Mouse (Mus musculus): Measurements from ENCODE around the gene Eif1ad. TPM values are rescaled to one million over a fixed set of nuclear protein-coding genes. Genes with fewer than 3 reads are reported as not detected.
"Not testable (repeated sequence)": the region's sequence is repeated elsewhere in the genome, so short reads cannot be mapped to it uniquely, and the experiment has no call there.

The Eif1ad gene
- 10 to 100 TPM; 19.5 to 23.7 TPM for total RNA-seq (2021)

DNA sequence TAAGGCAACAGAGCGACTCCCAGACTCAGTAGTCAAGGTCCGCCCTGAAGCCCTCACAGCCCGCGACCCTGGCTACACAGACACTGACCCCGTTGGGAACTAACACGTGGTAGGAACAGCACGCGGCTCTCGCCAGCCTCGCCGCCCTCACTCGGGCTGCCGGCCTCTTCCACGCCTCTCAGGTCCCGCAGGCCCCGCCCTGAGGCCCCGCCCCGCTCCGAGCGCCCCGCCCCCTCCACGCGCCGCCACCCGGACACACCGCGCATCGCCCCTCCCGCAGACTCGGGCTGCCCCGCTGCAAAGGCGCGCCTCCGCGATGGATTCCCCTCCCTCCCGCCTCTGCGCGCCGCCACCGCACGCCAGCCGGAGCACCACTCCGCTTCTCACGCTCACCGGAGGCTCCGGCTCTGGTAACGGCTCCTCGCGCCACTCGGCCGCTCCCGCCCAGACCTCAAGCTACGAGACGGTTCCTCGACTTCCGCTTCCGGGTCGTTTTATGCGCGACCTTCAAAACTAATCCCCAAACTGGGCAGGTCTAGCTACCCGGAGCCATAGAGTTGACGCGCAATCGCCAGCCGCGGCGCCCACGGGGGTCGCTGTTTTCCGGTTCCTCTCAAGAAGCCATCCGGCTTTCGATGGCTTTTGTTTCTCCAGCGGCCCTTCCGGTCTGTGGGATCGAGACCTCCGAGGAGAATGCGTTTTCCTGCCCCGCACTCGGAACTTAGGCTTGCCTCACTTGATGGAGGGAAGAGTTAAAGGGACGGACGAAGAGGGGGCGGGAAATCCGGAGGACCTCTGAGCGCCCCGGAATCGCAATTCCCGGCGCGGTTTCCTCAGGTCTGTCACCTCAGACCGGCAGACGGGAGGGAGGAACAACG, at the start of gene Eif1ad:
Gene Eif1ad (plus strand): TSS at position 567 of the 878 bp plus-strand sequence.
- peak; percentile 91 to 98 for DNase-seq (ENCODE audit: extremely low spot score in 1 of 2, low spot score in 1 of 2)

DNA sequence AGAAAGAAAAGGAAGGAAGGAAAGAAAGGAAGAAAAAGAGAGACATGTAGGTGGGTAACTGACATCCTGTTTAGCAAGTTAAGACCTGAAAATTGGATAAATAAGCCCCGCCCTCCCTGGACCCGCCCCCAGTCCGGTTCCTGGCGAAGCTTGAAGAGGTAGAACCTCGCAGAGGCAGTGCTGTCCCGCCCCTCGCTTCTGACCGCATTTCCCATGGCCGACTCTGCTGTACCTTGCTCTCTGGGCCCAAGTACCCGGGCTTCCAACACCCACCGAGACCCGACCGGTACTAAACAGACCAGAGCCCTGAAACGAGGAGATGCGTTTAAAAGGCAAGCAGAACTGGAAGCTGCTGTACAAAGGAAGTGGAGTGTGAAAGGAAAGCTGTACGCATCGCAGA, 42.7 kb upstream of the Eif1ad start:
- no peak for DNase-seq (ENCODE audit: extremely low spot score in 1 of 2, low spot score in 1 of 2)

DNA sequence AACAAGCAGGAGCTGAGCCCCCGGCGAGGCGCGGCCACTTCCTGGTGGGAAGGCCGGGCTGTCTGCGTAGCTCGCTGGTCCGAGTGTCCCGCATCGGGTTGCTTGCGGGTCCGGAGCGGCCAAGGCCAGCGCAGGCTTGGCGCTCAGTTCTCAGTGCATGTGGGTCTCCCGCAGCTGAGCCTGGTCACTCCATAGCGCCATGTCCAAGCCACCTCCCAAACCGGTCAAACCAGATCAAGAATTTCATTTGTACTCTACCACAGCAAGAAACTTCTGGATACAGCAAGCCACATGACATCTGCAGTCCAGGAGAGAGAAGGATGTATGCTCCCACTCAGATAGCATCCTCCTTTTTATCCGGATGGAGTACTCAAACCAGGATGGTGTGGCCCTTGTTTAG, 38.6 kb upstream of the Eif1ad start:
- no peak for DNase-seq (ENCODE audit: extremely low spot score in 1 of 2, low spot score in 1 of 2)

DNA sequence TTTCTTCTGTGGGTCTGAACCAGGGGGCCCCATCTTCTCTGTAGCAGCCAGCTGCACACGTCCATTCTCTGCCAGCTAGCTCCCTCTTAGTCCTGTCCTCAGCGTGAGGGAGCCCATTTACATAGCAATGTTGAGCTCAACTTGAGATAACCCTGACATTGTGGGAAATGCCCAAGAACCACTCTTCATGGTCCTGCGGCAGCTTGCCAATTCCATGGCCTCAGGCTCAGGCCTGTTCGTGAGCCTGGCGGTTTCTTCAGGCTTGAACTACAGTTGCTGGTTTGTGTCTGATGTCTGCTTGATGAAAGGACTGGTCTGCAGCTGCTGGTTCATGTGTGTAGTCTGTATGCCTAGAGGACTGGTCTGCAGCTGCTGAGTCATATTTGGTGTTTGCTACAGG, 31.8 kb upstream of the Eif1ad start:
- DNase-seq (ENCODE audit: extremely low spot score in 1 of 2, low spot score in 1 of 2) = no peak

DNA sequence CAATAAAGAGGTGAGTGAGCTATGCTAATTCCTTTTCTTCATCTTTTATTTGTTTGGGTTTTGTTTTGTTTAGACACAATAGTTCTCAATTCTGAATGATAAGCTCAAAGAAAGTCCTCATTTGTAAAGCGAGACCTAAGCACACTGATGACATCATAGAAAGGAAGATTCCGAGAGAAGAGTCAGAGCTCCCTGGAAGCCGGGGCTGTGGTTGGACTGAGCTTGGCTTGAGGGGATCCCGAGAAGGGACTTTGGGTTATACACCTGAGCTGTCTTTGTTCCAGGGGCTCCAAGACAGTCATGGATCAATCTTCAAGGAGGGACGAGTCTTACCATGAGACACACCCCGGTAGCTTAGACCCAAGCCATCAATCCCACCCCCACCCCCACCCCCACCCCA, 31.1 kb upstream of the Eif1ad start, which contains the start of gene Catsper1:
Gene Catsper1 (plus strand): TSS at position 301 of the 400 bp plus-strand sequence.
- DNase-seq (ENCODE audit: extremely low spot score in 1 of 2, low spot score in 1 of 2) = no peak

DNA sequence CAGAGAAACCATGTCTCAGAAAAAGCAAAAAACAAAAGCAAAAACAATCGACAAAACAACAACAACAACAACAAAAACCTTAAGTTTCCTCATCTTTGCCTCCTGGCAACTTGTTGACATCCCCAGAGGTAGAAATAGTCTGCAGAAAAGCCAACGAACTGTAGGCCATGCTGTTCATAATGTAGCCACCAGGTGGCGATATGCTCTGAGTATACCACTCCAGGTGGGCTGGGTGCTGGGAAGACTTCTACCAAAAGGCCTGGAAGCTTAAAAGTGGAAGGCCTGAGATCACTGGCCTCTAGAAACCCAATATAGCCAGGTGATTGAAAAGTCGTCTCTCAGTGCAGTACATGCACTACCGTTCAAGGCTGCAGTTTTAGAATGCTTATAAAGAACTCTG, 28.6 kb upstream of the Eif1ad start:
- DNase-seq (ENCODE audit: extremely low spot score in 1 of 2, low spot score in 1 of 2) = peak; percentile 49 to 87

DNA sequence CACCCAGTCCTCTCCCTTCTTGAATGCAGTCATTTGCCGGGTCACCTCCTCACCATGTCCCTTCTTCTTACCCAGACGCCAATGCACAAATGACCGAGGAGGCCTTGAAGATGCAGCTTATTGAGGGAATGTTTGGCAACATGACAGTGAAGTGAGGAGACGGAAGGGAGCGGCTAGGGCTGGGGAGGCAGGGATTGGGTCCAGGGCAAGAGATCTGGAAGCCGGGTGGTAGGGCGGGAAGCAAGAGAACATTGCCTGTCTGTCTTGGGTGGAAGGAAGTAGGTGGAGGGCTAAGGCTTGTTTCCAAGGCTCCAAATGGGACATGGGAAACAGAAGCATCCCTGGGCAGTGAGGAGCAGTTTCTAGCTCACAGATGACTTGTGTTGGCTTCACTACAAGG, 25.2 kb upstream of the Eif1ad start:
- DNase-seq (ENCODE audit: extremely low spot score in 1 of 2, low spot score in 1 of 2) = no peak

DNA sequence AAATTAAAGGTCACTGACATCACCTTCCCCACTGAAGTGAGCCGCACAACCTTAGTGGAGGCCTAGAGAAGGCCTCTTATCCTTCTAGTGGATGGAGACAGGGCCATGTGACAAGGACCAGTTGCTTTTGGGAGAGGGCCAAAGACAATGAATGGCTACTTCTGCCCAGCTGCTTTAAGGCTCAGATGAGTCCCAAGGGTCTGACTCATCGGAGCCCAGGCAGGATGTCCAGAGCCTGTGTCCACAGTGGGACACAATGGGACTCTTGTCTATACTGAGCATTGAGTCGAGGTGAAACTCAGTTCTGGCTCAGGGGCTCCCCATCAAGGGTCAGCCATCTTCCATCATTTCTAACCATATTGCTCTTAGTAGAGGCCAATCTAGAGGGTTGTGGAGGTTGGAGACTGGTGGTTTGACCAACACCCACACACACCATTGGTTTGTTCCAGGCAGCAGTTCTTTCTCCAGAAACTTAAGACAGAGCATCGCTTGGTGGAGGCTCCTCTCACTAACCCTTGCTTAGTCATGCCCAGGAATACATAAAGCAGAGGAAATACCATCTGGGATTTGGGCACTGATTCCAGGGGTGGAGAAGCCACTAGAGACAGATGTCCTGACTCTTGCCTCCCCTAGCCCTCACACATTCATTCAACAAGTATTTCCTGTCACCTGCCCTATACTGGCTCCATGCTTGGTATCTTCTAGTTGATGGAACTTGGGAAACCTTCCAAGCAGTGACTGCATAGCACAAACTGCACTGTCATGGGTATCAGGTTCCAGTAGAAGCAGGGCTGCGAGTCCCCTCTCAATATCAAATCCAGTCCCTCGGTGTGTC, 21.0 kb upstream of the Eif1ad start:
- DNase-seq (ENCODE audit: extremely low spot score in 1 of 2, low spot score in 1 of 2) = no peak

DNA sequence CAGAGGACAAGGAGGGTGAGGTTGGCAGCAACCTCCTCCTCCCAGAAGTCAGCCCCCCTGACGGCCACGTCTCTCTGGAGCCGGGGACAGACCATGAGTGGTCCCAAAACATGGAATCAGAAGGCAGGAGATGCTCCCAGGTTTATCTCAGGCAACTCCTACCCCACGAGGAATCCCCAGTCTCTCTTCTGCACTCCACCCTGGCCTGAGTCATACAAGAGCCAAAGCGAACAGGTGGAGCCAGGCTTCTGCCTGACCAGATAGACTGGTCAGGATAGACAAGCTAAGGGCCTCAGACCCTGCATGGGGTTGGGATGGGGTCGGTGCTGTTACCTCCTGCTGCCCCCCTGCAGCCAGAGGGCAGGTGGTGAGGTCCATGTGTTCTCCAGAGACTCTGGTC, 18.5 kb upstream of the Eif1ad start:
- DNase-seq (ENCODE audit: extremely low spot score in 1 of 2, low spot score in 1 of 2) = no peak

DNA sequence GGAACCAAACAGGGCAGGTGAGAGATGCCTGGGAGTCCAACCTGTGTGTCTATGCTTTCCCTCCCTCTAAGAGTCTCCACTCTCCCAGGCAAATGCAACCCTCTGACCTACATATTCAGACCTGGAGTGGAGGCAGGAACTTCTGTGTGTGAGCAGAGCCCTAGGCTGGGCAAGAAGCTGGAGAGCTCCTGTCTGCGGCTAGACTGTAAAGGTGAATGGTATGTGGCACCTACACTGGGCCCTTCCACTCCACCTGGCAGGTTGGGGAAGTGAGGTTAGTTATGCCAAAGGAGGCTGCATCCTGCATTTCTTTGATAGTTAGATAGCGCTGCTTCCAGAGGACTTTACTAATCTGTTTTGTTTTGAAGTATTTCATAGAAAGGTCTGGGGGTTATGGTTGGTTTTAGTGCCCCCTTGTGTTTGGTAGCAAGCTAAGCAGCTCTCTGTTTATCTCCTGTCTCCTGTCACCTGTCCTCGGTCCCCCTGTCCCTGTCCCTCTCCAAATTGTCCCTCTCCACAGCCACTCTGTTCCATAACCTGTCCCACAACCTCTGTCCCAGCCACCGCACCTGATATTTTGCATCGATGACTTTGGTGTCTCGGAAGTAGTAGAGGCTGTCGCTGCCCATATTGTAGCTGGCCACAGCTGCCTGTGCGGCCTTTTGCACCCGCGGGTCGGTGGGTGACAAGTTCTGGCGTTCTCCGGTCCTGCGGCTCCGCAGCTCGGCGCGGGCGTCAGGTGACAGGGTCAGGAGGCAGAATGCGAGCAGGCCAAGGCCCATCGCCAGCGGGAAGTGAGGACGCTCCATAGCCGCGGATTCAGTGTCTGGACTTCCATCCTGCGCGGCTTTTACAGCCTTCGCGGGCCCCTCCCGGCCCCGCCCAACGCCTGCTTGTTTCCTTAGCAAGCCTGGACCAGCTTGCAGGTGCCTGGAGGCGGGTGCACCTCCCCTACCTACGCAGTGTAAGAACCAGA, 17.7 kb upstream of the Eif1ad start:
- DNase-seq (ENCODE audit: extremely low spot score in 1 of 2, low spot score in 1 of 2) = peak; percentile 10 to 34

DNA sequence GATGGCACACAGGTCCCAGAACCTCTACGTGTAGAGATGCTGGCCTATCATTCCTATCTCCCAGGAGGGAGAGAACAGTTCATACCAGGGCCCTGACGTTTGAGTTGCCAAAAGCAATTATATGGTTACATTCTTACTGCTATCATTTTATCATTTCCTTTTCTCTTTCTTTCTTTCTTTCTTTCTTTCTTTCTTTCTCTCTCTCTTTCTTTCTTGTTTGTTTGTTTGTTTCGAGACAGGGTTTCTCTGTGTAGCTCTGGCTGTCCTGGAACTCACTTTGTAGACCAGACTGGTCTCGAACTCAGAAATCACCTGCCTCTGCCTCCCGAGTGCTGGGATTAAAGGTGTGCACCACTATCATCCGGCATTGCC, 17.1 kb upstream of the Eif1ad start, which contains the start of gene Cst6:
Gene Cst6 (minus strand): TSS at position 73 of the 372 bp plus-strand sequence.
- DNase-seq (ENCODE audit: extremely low spot score in 1 of 2, low spot score in 1 of 2) = not testable (repeated sequence)

DNA sequence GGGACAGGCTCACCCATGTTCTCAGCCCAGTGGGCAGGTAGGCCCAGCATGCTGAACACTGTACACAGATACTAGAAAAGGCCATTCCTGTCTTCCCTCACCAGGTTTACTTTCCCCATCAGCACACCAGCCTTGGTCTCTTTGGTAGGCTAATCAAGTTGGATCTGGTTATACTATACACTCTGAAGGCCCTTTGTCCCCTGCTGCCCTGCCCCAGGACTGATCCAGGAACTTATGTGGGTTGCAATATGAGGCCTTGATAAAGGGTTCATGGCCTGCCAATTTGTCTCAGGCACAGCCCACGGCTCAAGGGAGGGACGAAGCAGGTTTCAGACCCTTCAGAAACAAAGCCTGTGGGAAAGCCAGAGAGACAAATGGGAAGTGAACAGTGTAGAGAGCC, 12.9 kb upstream of the Eif1ad start:
- DNase-seq (ENCODE audit: extremely low spot score in 1 of 2, low spot score in 1 of 2) = no peak

DNA sequence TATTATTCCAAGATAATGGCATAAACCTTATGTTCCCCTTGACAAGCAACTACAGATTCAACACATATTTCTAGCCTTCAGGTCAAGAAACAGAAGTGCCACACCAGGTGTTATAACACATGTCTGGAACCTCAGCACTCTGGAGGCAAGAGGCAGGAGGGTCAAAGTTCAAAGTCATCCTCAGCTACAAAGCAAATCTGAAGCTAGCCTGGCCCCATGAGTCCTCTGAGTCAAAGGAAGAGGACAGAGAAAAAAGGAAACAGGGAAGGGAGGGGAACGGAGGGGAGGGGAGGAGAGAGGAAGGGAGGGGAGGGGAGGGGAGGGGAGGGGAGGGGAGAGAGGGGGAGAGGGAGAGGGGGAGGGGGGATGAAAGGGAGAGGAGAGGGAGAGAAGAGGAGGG, 10.5 kb upstream of the Eif1ad start:
- DNase-seq (ENCODE audit: extremely low spot score in 1 of 2, low spot score in 1 of 2) = no peak

DNA sequence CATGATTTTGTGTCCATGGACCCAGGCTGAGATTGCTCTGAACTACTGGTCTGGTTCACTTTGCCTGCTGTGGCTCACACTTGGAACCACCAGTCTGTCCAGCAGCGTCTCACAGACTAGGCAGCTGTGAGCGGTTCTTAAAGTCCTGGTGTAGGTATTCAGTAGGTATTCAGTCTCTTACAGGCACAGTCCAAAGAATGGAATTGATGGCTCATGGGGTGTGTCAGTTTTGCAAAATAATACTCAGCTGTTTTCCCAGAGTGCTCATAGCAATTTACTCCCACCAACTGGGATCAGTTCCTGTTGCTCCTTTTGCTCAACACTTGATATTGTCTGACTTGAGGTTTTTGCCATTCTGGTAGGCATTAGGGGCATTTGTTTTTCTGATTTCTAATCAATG, 4.4 kb upstream of the Eif1ad start:
- no peak for DNase-seq (ENCODE audit: extremely low spot score in 1 of 2, low spot score in 1 of 2)

DNA sequence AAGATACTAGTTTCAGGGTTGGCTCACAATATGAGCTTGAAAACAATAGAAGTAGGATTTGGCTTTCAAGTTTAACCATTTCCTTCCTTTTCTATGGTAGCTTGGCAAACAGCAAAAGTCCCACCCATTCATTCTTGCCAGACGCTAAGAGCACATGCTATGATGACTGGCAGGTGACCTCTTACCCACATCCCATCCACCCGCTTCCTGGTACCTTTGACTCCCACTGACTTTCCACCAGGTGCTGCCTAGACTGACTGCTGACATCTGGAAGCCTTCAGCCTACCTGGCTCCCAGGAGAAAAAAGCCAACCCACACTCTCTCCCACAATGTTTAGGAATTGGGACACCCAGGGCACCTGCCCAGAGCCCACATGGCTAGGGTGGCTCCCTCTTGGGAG, 2.4 kb upstream of the Eif1ad start:
- DNase-seq (ENCODE audit: extremely low spot score in 1 of 2, low spot score in 1 of 2) = no peak

DNA sequence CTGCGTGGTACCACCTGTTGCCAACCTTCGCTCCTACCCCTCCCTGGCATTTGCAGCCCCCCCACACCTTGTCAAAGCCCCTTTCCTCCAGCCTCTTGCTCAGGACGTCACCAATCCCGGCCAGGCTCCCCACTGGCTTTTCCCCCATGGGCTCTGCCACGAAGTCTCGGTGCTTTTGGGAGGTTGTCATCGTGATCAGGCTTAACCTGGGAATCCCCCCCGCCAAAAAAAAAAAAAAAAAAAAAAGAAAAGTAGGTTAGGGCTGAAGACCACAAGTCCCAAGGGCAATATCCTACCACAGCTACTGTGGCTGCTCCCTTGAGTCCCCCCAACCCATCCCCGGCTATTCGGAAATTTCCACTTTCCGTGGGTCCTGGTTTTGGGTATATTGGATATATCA, 790 bp upstream of the Eif1ad start:
- DNase-seq (ENCODE audit: extremely low spot score in 1 of 2, low spot score in 1 of 2) = no peak

DNA sequence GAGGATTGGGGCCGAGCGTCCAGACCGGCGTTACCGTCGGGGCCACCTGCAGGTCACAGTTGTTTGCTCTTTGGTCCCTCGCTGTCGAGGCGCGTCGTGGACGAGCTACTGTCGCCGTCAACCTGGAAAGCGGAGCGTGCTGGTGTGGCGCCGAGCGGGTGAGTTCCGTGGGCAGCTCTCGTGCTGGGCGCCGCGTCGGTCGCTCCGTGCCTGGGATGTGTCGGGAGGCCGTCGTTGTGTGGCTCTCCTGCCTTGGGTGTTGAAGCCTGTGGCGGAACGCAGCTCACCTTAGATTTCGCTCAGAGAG, 465 bp downstream of the Eif1ad start, which contains the start of gene Banf1:
Gene Banf1 (minus strand): TSS at position 116 of the 307 bp plus-strand sequence.
- DNase-seq (ENCODE audit: extremely low spot score in 1 of 2, low spot score in 1 of 2) = no peak

DNA sequence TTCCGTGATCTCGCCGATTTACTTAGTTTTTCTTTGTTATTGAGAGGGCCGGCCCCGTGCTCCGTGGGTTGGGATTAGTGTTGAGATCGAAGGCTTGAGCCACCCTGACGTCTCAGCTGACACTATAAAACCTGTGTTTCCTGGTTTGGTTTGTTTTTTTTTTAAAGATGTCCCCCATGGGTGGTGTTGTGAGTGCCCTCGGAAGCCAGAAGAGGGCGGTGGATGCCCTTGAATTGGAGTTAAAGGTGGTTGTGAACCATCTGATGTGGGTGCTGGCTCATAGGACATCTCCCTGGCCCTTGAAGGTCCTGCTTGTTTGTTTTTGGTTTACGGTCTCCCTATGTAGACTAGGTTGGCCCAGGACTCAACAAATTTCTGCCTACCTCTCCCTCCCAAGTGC, 914 bp downstream of the Eif1ad start:
- DNase-seq (ENCODE audit: extremely low spot score in 1 of 2, low spot score in 1 of 2) = no peak

DNA sequence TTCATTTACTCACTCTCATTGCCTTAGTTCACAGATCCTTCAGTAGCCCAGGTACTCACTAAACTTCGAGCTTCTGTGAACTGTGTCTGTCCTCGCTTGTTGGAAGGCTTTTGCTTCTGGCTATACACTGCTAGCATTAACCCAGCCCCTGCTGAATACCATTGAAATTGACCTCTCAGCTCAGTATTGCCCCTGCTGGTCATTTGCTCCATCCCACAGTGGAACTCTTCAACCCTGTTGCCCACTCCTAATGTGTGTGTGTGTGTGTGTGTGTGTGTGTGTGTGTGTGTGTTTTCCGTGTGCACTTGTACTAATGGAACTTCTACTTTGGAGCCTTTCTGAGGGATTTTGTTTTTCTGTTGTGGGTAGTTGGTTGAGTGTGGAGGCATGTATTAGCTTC, 4.4 kb downstream of the Eif1ad start:
- no peak for DNase-seq (ENCODE audit: extremely low spot score in 1 of 2, low spot score in 1 of 2)

DNA sequence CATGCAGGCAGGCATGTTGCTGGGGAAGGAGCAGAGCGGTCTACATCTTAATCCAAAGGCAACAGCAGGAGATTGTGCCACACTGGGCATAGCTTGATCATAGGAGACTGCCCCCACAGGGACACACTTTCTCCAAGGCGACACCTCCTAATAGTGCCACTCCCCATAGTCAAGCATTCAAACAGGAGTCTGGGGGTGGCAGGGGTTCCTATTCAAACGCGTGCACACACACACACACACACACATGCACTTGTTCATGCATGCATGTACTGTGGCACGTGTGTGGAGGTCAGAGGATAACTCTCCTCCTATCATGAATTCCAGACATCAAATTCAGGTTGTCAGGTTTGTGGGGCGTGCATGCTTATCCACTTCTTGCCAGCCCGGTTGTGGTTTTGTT, 6.2 kb downstream of the Eif1ad start:
- no peak for DNase-seq (ENCODE audit: extremely low spot score in 1 of 2, low spot score in 1 of 2)
